Mouse (Mus musculus) thymus, postnatal 36 days (tissue): ENCODE measurements around the gene Spib.

Source experiments
- DNase-seq, 2 experiments: peaks; one replicate each; pipeline ENCODE4 v3.0.0; 2022; ENCODE audit warnings: mixed read lengths in 2 of 2

Spib gene

DNA sequence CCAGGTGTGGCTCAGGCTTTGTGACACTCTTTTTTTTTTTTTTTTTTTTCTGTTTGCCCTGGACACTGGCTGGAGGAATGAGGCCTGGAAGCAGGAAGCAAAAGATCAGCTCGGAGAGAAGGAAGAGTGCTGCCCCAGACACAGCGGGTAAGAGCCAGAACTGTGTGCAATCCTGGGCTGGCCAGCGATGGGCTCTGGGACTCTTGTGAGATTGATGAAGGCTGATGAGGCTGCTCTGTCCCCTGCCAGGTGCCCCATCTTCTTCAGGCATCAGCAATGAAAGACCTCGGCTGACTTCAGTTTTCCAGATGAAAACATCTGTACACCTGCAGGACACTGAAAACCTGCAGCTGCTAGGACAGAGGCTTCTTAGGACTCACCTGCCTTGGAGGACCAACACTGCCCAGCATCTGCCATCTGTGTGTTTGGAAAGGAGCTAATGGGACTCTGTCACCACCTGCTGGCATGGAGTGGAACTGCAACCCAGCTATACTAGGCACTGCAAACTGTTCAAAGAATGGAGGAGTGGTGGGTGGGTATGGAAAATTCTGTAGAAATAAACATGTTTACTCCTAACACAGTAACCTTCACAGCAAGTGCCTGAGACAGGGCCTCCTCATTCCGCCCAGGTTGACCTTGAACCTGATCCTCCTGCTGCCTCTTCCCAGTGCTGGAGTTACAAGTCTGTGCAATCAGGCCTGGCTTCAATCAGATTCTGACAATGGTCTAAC lies 46.9 kb downstream of the Spib start:
- DNase-seq = peak; percentile 67 to 71

DNA sequence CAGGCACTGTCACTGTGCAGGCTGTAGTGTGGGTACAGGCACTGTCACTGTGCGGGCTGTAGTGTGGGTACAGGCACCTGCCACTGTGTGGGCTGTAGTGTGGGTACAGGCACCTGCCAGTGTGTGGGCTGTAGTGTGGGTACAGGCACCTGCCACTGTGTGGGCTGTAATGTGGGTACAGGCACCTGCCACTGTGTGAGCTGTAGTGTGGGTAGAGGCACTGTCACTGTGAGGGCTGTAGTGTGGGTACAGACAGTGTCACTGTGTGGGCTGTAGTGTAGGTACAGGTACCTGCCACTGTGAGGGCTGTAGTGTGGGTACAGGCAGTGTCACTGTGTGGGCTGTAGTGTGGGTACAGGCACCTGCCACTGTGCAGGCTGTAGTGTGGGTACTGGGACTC lies 47.8 kb downstream of the Spib start:
- DNase-seq = no peak

DNA sequence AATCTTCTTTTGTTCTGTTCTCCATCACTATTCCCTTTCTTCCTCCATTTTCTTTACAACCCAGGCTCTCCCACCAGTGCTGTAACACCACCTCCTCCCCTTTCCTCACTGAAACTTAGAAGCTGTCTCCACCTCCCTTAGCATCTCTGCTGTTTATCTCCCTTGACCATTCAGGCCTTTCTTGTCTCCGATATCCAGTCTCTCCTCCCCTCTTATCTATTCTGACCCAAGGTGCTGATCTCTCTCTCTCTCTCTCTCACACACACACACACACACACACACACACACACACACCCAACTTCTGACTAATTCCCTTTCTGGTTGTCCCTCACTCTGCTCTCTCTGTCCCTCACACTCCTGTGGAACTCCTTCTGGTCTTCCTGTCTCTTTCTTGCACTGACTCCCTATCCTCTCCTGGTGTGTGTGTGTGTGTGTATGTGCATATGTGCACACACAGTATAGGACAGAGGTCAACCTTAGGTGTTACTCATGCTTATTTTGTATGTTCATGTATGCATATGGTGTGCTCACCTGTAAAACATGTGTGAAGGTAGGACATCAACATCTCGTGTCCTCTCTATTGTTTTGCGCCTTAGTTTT lies 48.9 kb downstream of the Spib start:
- DNase-seq = no peak
